Mouse (Mus musculus) ES-Bruce4 (cell line): ENCODE data around the gene Cog4. TPM values are rescaled to one million over a fixed set of nuclear protein-coding genes. Genes with fewer than 3 reads are reported as not detected.

Experiments
- H3K27ac ChIP-seq: 2 replicates; pipeline ENCODE4 v1.5.1; 2012; ENCODE audit warnings: low read length, inconsistent platforms; ENCODE audit not compliant: insufficient read depth
- H3K27me3 ChIP-seq: 2 replicates; pipeline ENCODE4 v1.6.1; 2012; ENCODE audit warnings: mild to moderate bottlenecking, low read length, inconsistent platforms; ENCODE audit not compliant: control insufficient read depth, poor library complexity, insufficient read depth, severe bottlenecking
- H3K36me3 ChIP-seq: 2 replicates; pipeline ENCODE4 v1.6.1; 2012; ENCODE audit warnings: inconsistent platforms, mild to moderate bottlenecking, low read length, moderate library complexity; ENCODE audit not compliant: control insufficient read depth, poor library complexity, insufficient read depth, severe bottlenecking
- H3K4me1 ChIP-seq: one replicate; pipeline ENCODE4 v1.8.1; 2011; ENCODE audit warnings: low read length; ENCODE audit not compliant: control insufficient read depth, insufficient read depth
- H3K4me3 ChIP-seq: 2 replicates; pipeline ENCODE4 v1.5.1; 2011; ENCODE audit warnings: low read depth, mild to moderate bottlenecking, low read length
- H3K9ac ChIP-seq: 2 replicates; pipeline ENCODE4 v1.6.1; 2012; ENCODE audit warnings: low read depth, mild to moderate bottlenecking, inconsistent platforms; ENCODE audit not compliant: poor library complexity, severe bottlenecking
- H3K9me3 ChIP-seq: replicated peaks from 2 replicates; pipeline ENCODE4 v1.6.1; 2012; ENCODE audit warnings: mild to moderate bottlenecking, low read length, inconsistent platforms; ENCODE audit not compliant: control insufficient read depth, poor library complexity, insufficient read depth, severe bottlenecking
- CTCF ChIP-seq: IDR thresholded peaks from one replicate; pipeline ENCODE4 v1.8.1; 2011; ENCODE audit warnings: low read depth, low read length
- EP300 ChIP-seq: IDR thresholded peaks from 2 replicates; pipeline ENCODE4 v1.6.1; 2011; ENCODE audit warnings: low read depth, low read length; ENCODE audit not compliant: insufficient read depth
- POLR2A ChIP-seq: IDR thresholded peaks from one replicate; pipeline ENCODE4 v1.8.1; 2011; ENCODE audit warnings: low read length; ENCODE audit not compliant: insufficient read depth
- polyA plus RNA-seq: library from polyadenylated mRNA; stranded (reverse); fragments of >200 nt; gene quantifications from 2 replicates; pipeline ENCODE4 v1.2.4, GENCODE M21; 2011; ENCODE audit warnings: low read depth; ENCODE audit not compliant: missing spikeins, insufficient read depth, insufficient read length

The Cog4 gene
- polyA plus RNA-seq, 1 experiment, result 50.7 TPM

- Histone ChIP-seq H3K9ac (no peak overlapping the region), H3K4me1 (no peaks in the 10 kb centered on the region), H3K36me3 (no peaks in the 10 kb centered on the region), H3K4me3 (no peak overlapping the region), H3K27ac (no peak overlapping the region), H3K9me3 (no peaks in the 10 kb centered on the region), H3K27me3 (no peaks in the 10 kb centered on the region)
- TF ChIP-seq POLR2A (no peak), EP300 (no peak), CTCF (no peak)
These were observed 43.6 kb downstream of the Cog4 start for GRCm38 (mm10) chr8:110889904-110890470.

- Histone ChIP-seq H3K27ac (no peak overlapping the region), H3K27me3 (no peaks in the 10 kb centered on the region), H3K9me3 (no peaks in the 10 kb centered on the region), H3K36me3 (no peaks in the 10 kb centered on the region), H3K9ac (no peak overlapping the region), H3K4me3 (no peak overlapping the region), H3K4me1 (no peaks in the 10 kb centered on the region)
- TF ChIP-seq CTCF, result peak; percentile 27
- no peak for TF ChIP-seq EP300
- no peak for TF ChIP-seq POLR2A
These were observed 45.6 kb downstream of the Cog4 start for GRCm38 (mm10) chr8:110892040-110892439.

- no peaks in the 10 kb centered on the region for H3K4me1 ChIP-seq
- TF ChIP-seq POLR2A (no peak), EP300 (no peak), CTCF (no peak)
- no peak overlapping the region for H3K4me3 ChIP-seq
- H3K9ac ChIP-seq, result no peak overlapping the region
- H3K9me3 ChIP-seq, result no peaks in the 10 kb centered on the region
- H3K27ac ChIP-seq, result no peak overlapping the region
- H3K27me3 ChIP-seq, result no peaks in the 10 kb centered on the region
- H3K36me3 ChIP-seq, result no peaks in the 10 kb centered on the region
These were observed 46.5 kb downstream of the Cog4 start for GRCm38 (mm10) chr8:110892913-110893312.

- H3K4me3 ChIP-seq, result peak overlapping the region; percentile 25
- TF ChIP-seq POLR2A, result no peak
- TF ChIP-seq EP300, result no peak
- no peak for TF ChIP-seq CTCF
- no peaks in the 10 kb centered on the region for H3K9me3 ChIP-seq
- peaks cover 3% of the 10 kb centered on the region; the same call in 1 of the 2 replicates for H3K36me3 ChIP-seq
- no peaks in the 10 kb centered on the region for H3K27me3 ChIP-seq
- H3K9ac ChIP-seq, result peak overlapping the region; percentile 5; the same call in 1 of the 2 replicates
- no peaks in the 10 kb centered on the region for H3K4me1 ChIP-seq
- H3K27ac ChIP-seq, result no peak overlapping the region
These were observed 48.5 kb downstream of the Cog4 start for GRCm38 (mm10) chr8:110894851-110895250.

GRCm38 (mm10) chr8:110895254-110895653 lies 48.9 kb downstream of the Cog4 start:
- no peak for TF ChIP-seq CTCF
- TF ChIP-seq POLR2A, result no peak
- no peak for TF ChIP-seq EP300
- H3K27ac ChIP-seq, result no peak overlapping the region
- no peaks in the 10 kb centered on the region for H3K4me1 ChIP-seq
- H3K4me3 ChIP-seq, result peak overlapping the region; percentile 25
- no peaks in the 10 kb centered on the region for H3K27me3 ChIP-seq
- no peaks in the 10 kb centered on the region for H3K9me3 ChIP-seq
- H3K9ac ChIP-seq, result peak overlapping the region; percentile 5; the same call in 1 of the 2 replicates
- peaks cover 3% of the 10 kb centered on the region; the same call in 1 of the 2 replicates for H3K36me3 ChIP-seq

GRCm38 (mm10) chr8:110895812-110896211 lies 49.4 kb downstream of the Cog4 start:
- peaks cover 3% of the 10 kb centered on the region; the same call in 1 of the 2 replicates for H3K36me3 ChIP-seq
- TF ChIP-seq EP300 (no peak), CTCF (no peak), POLR2A (no peak)
- no peak overlapping the region for H3K9ac ChIP-seq

More at GRCm38 (mm10) chr8:110895812-110896211, 49.4 kb downstream of the Cog4 start:
- Histone ChIP-seq H3K27ac (no peak overlapping the region), H3K27me3 (no peaks in the 10 kb centered on the region), H3K4me1 (no peaks in the 10 kb centered on the region), H3K4me3 (no peak overlapping the region), H3K9me3 (no peaks in the 10 kb centered on the region)
